Mouse (Mus musculus) CH12.LX (cell line): ENCODE measurements around the gene Bcr.

ENCODE experiments used
- CHD1 ChIP-seq: IDR thresholded peaks from 2 replicates; pipeline ENCODE4 v1.6.1; 2012; ENCODE audit warnings: low read depth, low read length, improper control_type of control experiment, inconsistent platforms
- CTCF ChIP-seq, 2 experiments: IDR thresholded peaks in 1 of 2; conservative IDR thresholded peaks in 1 of 2; 2 replicates each; pipeline ENCODE4 v1.5.1; 2011 to 2012; ENCODE audit warnings: low read depth in 2 of 2, low read length in 2 of 2, improper control_type of control experiment in 1 of 2, inconsistent platforms in 1 of 2, mild to moderate bottlenecking in 1 of 2, moderate library complexity in 1 of 2
- E2F4 ChIP-seq: IDR thresholded peaks from 2 replicates; pipeline ENCODE4 v1.6.1; 2011; ENCODE audit warnings: low read depth, low read length, improper control_type of control experiment; ENCODE audit not compliant: insufficient replicate concordance
- ELF1 ChIP-seq: IDR thresholded peaks from 2 replicates; pipeline ENCODE4 v1.6.1; 2014; ENCODE audit warnings: low read depth, mild to moderate bottlenecking, inconsistent platforms, low read length, improper control_type of control experiment
- EP300 ChIP-seq: IDR thresholded peaks from 2 replicates; pipeline ENCODE4 v1.6.1; 2011; ENCODE audit warnings: low read length, improper control_type of control experiment
- HCFC1 ChIP-seq: IDR thresholded peaks from 2 replicates; pipeline ENCODE4 v1.6.1; 2012; ENCODE audit warnings: low read depth, mild to moderate bottlenecking, inconsistent platforms, low read length, improper control_type of control experiment
- JUN ChIP-seq: IDR thresholded peaks from 2 replicates; pipeline ENCODE4 v1.6.1; 2011; ENCODE audit warnings: low read depth, mild to moderate bottlenecking, low read length, improper control_type of control experiment, moderate library complexity; ENCODE audit not compliant: insufficient read depth
- MAFK ChIP-seq: IDR thresholded peaks from 2 replicates; pipeline ENCODE4 v1.6.1; 2011; ENCODE audit warnings: low read length, improper control_type of control experiment; ENCODE audit not compliant: insufficient replicate concordance
- NRF1 ChIP-seq: IDR thresholded peaks from 2 replicates; pipeline ENCODE4 v1.6.1; 2014; ENCODE audit warnings: low read depth, mild to moderate bottlenecking, inconsistent platforms, low read length, improper control_type of control experiment, moderate library complexity
- POLR2A ChIP-seq: IDR thresholded peaks from 2 replicates; pipeline ENCODE4 v1.6.1; 2011; ENCODE audit warnings: low read depth, mild to moderate bottlenecking, improper control_type of control experiment, low read length
- SMC3 ChIP-seq: IDR thresholded peaks from 2 replicates; pipeline ENCODE4 v1.6.1; 2011; ENCODE audit warnings: low read depth, low read length, improper control_type of control experiment
- TCF12 ChIP-seq: IDR thresholded peaks from 2 replicates; pipeline ENCODE4 v1.6.1; 2014; ENCODE audit warnings: low read depth, mild to moderate bottlenecking, inconsistent platforms, low read length, improper control_type of control experiment
- USF2 ChIP-seq: conservative IDR thresholded peaks from 2 replicates; pipeline ENCODE4 v1.6.1; 2011; ENCODE audit warnings: low read depth, low read length, improper control_type of control experiment
- ZNF384 ChIP-seq: IDR thresholded peaks from 2 replicates; pipeline ENCODE4 v1.6.1; 2012; ENCODE audit warnings: low read depth, low read length, improper control_type of control experiment, inconsistent platforms

- TF ChIP-seq POLR2A (no peak), CTCF (conservative IDR thresholded peaks at IDR 0.05 in 1 of 2, IDR thresholded peaks at IDR 0.05 in 1 of 2; ENCODE audit: low read depth in 2 of 2, low read length in 2 of 2) (no peak), E2F4 (no peak), HCFC1 (no peak), TCF12 (no peak), MAFK (no peak), EP300 (no peak), ZNF384 (no peak), SMC3 (no peak), NRF1 (no peak), JUN (no peak), USF2 (no peak), CHD1 (no peak), ELF1 (no peak)
Measured at GRCm38 (mm10) chr10:75232612-75233155, 172.3 kb downstream of the Bcr start.
